Mouse (Mus musculus): ENCODE data around the gene Bcl2l15. TPM values are rescaled to one million over a fixed set of nuclear protein-coding genes. Genes with fewer than 3 reads are reported as not detected.

Gene Bcl2l15
- polyA plus RNA-seq, 1 experiment from 2014 or later = 0.31 TPM

GRCm38 (mm10) chr3:103887581-103887980 lies 55.2 kb downstream of the Bcl2l15 start:
- WGBS = 44% methylated on average over 3 of the region's 3 CpGs
- Histone ChIP-seq H3K36me3 (replicated peaks; ENCODE audit: control insufficient read depth, insufficient read depth) (no peaks in the 10 kb centered on the region), H3K4me3 (replicated peaks; ENCODE audit: low read length) (no peak overlapping the region), H3K9me3 (ENCODE audit: control insufficient read depth, low read length) (no peaks in the 10 kb centered on the region), H3K27me3 (ENCODE audit: control insufficient read depth, insufficient read depth, low read length) (no peaks in the 10 kb centered on the region), H3K27ac (no peak overlapping the region), H3K4me1 (replicated peaks; ENCODE audit: control insufficient read depth, insufficient read depth, low read length) (no peaks in the 10 kb centered on the region), H3K9ac (no peak overlapping the region), H3K4me2 (replicated peaks) (no peak overlapping the region)
- ATAC-seq (ENCODE audit: low FRiP score) = no peak
- peak; percentile 78 for DNase-seq (ENCODE audit: low spot score)

GRCm38 (mm10) chr3:103893374-103893773 lies 61.0 kb downstream of the Bcl2l15 start:
- no peak overlapping the region for H3K27ac ChIP-seq
- H3K9ac ChIP-seq = no peak overlapping the region
- H3K27me3 ChIP-seq (ENCODE audit: control insufficient read depth, insufficient read depth, low read length) = no peaks in the 10 kb centered on the region
- no peak overlapping the region for H3K4me3 ChIP-seq (replicated peaks; ENCODE audit: low read length)
- ATAC-seq (ENCODE audit: low FRiP score) = no peak
- H3K4me1 ChIP-seq (replicated peaks; ENCODE audit: control insufficient read depth, insufficient read depth, low read length) = no peaks in the 10 kb centered on the region
- H3K9me3 ChIP-seq (ENCODE audit: control insufficient read depth, low read length) = no peaks in the 10 kb centered on the region
- H3K36me3 ChIP-seq (replicated peaks; ENCODE audit: control insufficient read depth, insufficient read depth) = no peaks in the 10 kb centered on the region
- no peak overlapping the region for H3K4me2 ChIP-seq (replicated peaks)
- DNase-seq (ENCODE audit: low spot score) = no peak
- 92% methylated on average over 3 of the region's 3 CpGs for WGBS

Other genes starting within 250 kb of the Bcl2l15 start
- 0.11 and 0.16 TPM in 2 replicates for gene Atg4a-ps, start 186.5 kb upstream of the Bcl2l15 start, polyA plus RNA-seq (2014; fragmentation: Nextera tagmentation; extraction: Ambion mirVana)
- 12.0 and 12.4 TPM in 2 replicates for gene Olfml3, start 94.6 kb upstream of the Bcl2l15 start, polyA plus RNA-seq (2014; fragmentation: Nextera tagmentation; extraction: Ambion mirVana)
- gene Gm10964, start 93.2 kb upstream of the Bcl2l15 start, polyA plus RNA-seq (2014; fragmentation: Nextera tagmentation; extraction: Ambion mirVana) = not detected in 2 replicates
- 16.3 and 17.6 TPM in 2 replicates for gene Hipk1, start 41.0 kb upstream of the Bcl2l15 start, polyA plus RNA-seq (2014; fragmentation: Nextera tagmentation; extraction: Ambion mirVana)
- 18.5 and 18.8 TPM in 2 replicates for gene Dclre1b, start 23.2 kb upstream of the Bcl2l15 start, polyA plus RNA-seq (2014; fragmentation: Nextera tagmentation; extraction: Ambion mirVana)
- gene Ap4b1, start 23.1 kb upstream of the Bcl2l15 start, polyA plus RNA-seq (2014; fragmentation: Nextera tagmentation; extraction: Ambion mirVana) = 20.4 and 25.2 TPM in 2 replicates
- 0.54 TPM in 1 of 2 replicates, not detected in the other for gene Gm43064, start 23.0 kb upstream of the Bcl2l15 start, polyA plus RNA-seq (2014; fragmentation: Nextera tagmentation; extraction: Ambion mirVana)
- 0.17 and 0.84 TPM in 2 replicates for gene Ptpn22, start 27.2 kb downstream of the Bcl2l15 start, polyA plus RNA-seq (2014; fragmentation: Nextera tagmentation; extraction: Ambion mirVana)
- gene Rsbn1, start 81.5 kb downstream of the Bcl2l15 start, polyA plus RNA-seq (2014; fragmentation: Nextera tagmentation; extraction: Ambion mirVana) = 24.6 and 25.0 TPM in 2 replicates
- gene Phtf1, start 135.5 kb downstream of the Bcl2l15 start, polyA plus RNA-seq (2014; fragmentation: Nextera tagmentation; extraction: Ambion mirVana) = 33.8 and 36.9 TPM in 2 replicates

Data from hindbrain, embryonic 14.5 days (tissue).